Mouse (Mus musculus): ENCODE results near the gene Cd36. TPM values are rescaled to one million over a fixed set of nuclear protein-coding genes. Genes with fewer than 3 reads are reported as not detected.

Gene Cd36
- polyA plus RNA-seq, 1 experiment from 2014 or later: 199 TPM

GRCm38 (mm10) chr5:17843316-17843715, 45.3 kb downstream of the Cd36 start:
- Histone ChIP-seq H3K27ac (ENCODE audit: low read depth, low read length) (no peak overlapping the region), H3K4me1 (replicated peaks; ENCODE audit: control insufficient read depth, insufficient read depth, low read length) (no peaks in the 10 kb centered on the region), H3K36me3 (ENCODE audit: control insufficient read depth, insufficient read depth) (no peaks in the 10 kb centered on the region), H3K4me3 (ENCODE audit: low read depth, low read length) (no peak overlapping the region), H3K9ac (ENCODE audit: low read depth, low read length) (no peak overlapping the region), H3K4me2 (replicated peaks; ENCODE audit: low read depth) (no peak overlapping the region), H3K9me3 (ENCODE audit: control insufficient read depth) (no peaks in the 10 kb centered on the region), H3K27me3 (replicated peaks; ENCODE audit: control insufficient read depth, insufficient read depth, low read length) (no peaks in the 10 kb centered on the region)
- ATAC-seq: no peak
- 55% methylated on average over 5 of the region's 5 CpGs for WGBS
- TF ChIP-seq CTCF (IDR thresholded peaks at IDR 0.05; ENCODE audit: low read depth): no peak

GRCm38 (mm10) chr5:17842111-17842729, 46.4 kb downstream of the Cd36 start:
- Histone ChIP-seq H3K4me3 (ENCODE audit: low read depth, low read length) (no peak overlapping the region), H3K36me3 (ENCODE audit: control insufficient read depth, insufficient read depth) (no peaks in the 10 kb centered on the region), H3K27me3 (replicated peaks; ENCODE audit: control insufficient read depth, insufficient read depth, low read length) (no peaks in the 10 kb centered on the region), H3K9me3 (ENCODE audit: control insufficient read depth) (no peaks in the 10 kb centered on the region), H3K9ac (ENCODE audit: low read depth, low read length) (no peak overlapping the region), H3K27ac (ENCODE audit: low read depth, low read length) (no peak overlapping the region), H3K4me2 (replicated peaks; ENCODE audit: low read depth) (no peak overlapping the region), H3K4me1 (replicated peaks; ENCODE audit: control insufficient read depth, insufficient read depth, low read length) (no peaks in the 10 kb centered on the region)
- WGBS: 82% methylated on average over 7 of the region's 7 CpGs
- TF ChIP-seq CTCF (IDR thresholded peaks at IDR 0.05; ENCODE audit: low read depth): no peak
- no peak for ATAC-seq

DNA sequence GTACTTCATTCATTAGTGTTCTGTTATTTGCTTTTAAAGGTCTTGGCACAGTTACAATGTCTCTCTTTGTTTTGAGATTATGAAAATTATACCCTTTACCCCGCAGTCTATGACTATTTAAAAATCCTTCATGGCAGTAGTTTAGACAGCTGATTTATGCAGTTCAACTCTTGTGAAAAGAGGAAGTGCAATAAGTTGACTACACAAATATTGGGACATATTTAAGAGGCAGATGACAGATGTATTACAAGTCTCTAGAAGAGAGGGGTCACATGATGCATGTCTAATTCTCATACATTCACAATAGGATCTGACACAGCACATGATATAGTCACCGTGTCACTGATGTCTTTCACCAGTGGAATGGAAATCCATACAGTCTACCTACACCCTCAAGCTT, 49.1 kb downstream of the Cd36 start:
- no peak for TF ChIP-seq CTCF (IDR thresholded peaks at IDR 0.05; ENCODE audit: low read depth)
- Histone ChIP-seq H3K9me3 (ENCODE audit: control insufficient read depth) (no peaks in the 10 kb centered on the region), H3K4me3 (ENCODE audit: low read depth, low read length) (no peak overlapping the region), H3K27ac (ENCODE audit: low read depth, low read length) (no peak overlapping the region), H3K9ac (ENCODE audit: low read depth, low read length) (no peak overlapping the region), H3K4me1 (replicated peaks; ENCODE audit: control insufficient read depth, insufficient read depth, low read length) (no peaks in the 10 kb centered on the region), H3K36me3 (ENCODE audit: control insufficient read depth, insufficient read depth) (no peaks in the 10 kb centered on the region), H3K4me2 (replicated peaks; ENCODE audit: low read depth) (no peak overlapping the region), H3K27me3 (replicated peaks; ENCODE audit: control insufficient read depth, insufficient read depth, low read length) (no peaks in the 10 kb centered on the region)
- WGBS: 51% methylated on average over 2 of the region's 2 CpGs
- no peak for ATAC-seq

DNA sequence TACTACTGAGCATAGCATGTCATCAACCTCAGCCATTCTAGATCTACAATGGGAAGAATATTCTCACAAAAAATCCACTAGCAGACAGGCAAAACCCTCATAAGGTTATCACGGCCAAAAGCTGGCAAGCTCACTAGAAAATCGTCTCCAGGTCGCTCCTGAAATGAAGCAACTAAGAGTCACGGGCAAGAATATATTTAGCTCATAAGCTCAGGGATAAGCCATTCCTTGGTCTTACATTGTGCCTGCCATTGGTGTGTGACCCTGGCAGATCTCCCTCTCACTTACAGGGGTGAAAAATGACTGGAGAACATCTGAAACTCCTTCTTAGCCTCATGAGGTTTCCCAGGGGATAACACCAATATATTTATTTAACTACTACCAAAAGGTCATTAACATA, 52.2 kb downstream of the Cd36 start:
- H3K4me3 ChIP-seq (ENCODE audit: low read depth, low read length): no peak overlapping the region
- H3K9ac ChIP-seq (ENCODE audit: low read depth, low read length): no peak overlapping the region
- 88% methylated on average over 4 of the region's 4 CpGs for WGBS
- TF ChIP-seq CTCF (IDR thresholded peaks at IDR 0.05; ENCODE audit: low read depth): no peak
- H3K36me3 ChIP-seq (ENCODE audit: control insufficient read depth, insufficient read depth): no peaks in the 10 kb centered on the region
- no peaks in the 10 kb centered on the region for H3K9me3 ChIP-seq (ENCODE audit: control insufficient read depth)
- H3K27me3 ChIP-seq (replicated peaks; ENCODE audit: control insufficient read depth, insufficient read depth, low read length): no peaks in the 10 kb centered on the region
- ATAC-seq: no peak
- H3K4me1 ChIP-seq (replicated peaks; ENCODE audit: control insufficient read depth, insufficient read depth, low read length): no peaks in the 10 kb centered on the region
- no peak overlapping the region for H3K27ac ChIP-seq (ENCODE audit: low read depth, low read length)
- H3K4me2 ChIP-seq (replicated peaks; ENCODE audit: low read depth): no peak overlapping the region

GRCm38 (mm10) chr5:17835302-17836097, 53.1 kb downstream of the Cd36 start:
- TF ChIP-seq CTCF (IDR thresholded peaks at IDR 0.05; ENCODE audit: low read depth): no peak
- H3K4me3 ChIP-seq (ENCODE audit: low read depth, low read length): no peak overlapping the region
- no peak overlapping the region for H3K27ac ChIP-seq (ENCODE audit: low read depth, low read length)

DNA sequence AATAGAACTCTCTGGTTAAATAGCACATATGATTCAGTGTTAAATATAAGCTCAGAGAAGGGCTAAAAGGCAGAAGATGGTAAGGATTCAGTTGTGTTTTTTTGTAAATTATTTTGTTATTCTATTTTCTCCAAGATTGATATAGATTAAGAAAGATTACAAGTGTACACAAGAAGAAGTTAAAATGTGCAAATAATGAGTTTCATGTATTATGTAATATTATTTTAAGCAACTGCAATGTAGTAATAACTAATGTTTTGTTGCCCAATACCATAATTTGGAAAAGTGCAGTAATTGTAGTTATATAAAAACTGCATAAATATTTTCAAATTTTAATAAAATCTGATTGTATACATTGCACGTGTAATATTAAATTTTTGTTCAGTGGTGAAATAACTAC, 54.8 kb downstream of the Cd36 start:
- Histone ChIP-seq H3K4me2 (replicated peaks; ENCODE audit: low read depth) (no peak overlapping the region), H3K4me1 (replicated peaks; ENCODE audit: control insufficient read depth, insufficient read depth, low read length) (no peaks in the 10 kb centered on the region), H3K27ac (ENCODE audit: low read depth, low read length) (no peak overlapping the region), H3K36me3 (ENCODE audit: control insufficient read depth, insufficient read depth) (no peaks in the 10 kb centered on the region), H3K4me3 (ENCODE audit: low read depth, low read length) (no peak overlapping the region), H3K9ac (ENCODE audit: low read depth, low read length) (no peak overlapping the region), H3K9me3 (ENCODE audit: control insufficient read depth) (no peaks in the 10 kb centered on the region), H3K27me3 (replicated peaks; ENCODE audit: control insufficient read depth, insufficient read depth, low read length) (no peaks in the 10 kb centered on the region)
- WGBS: 96% methylated on average over 1 of the region's 1 CpGs
- ATAC-seq: no peak
- no peak for TF ChIP-seq CTCF (IDR thresholded peaks at IDR 0.05; ENCODE audit: low read depth)

More at GRCm38 (mm10) chr5:17835302-17836097, 53.1 kb downstream of the Cd36 start:
- no peak for ATAC-seq
- no peak overlapping the region for H3K9ac ChIP-seq (ENCODE audit: low read depth, low read length)
- no peak overlapping the region for H3K4me2 ChIP-seq (replicated peaks; ENCODE audit: low read depth)
- no peaks in the 10 kb centered on the region for H3K36me3 ChIP-seq (ENCODE audit: control insufficient read depth, insufficient read depth)
- H3K4me1 ChIP-seq (replicated peaks; ENCODE audit: control insufficient read depth, insufficient read depth, low read length): no peaks in the 10 kb centered on the region
- H3K27me3 ChIP-seq (replicated peaks; ENCODE audit: control insufficient read depth, insufficient read depth, low read length): no peaks in the 10 kb centered on the region
- H3K9me3 ChIP-seq (ENCODE audit: control insufficient read depth): no peaks in the 10 kb centered on the region
- WGBS: 55% methylated on average over 4 of the region's 4 CpGs

All from intestine, postnatal 0 days (tissue).